ENCODE assay signal across 24 mouse cellular contexts in genomic region chr9:107272284-107272683, GRCm38 (mm10). TPM values are rescaled to one million over a fixed set of nuclear protein-coding genes. Genes with fewer than 3 reads are reported as not detected.
DNase-seq lines count a peak whose midpoint lies in the region; ATAC-seq and TF ChIP-seq lines count a peak whose summit lies in the region.
"Had no signal": no experiment of that assay in that cellular context is flagged by ENCODE, and none has a peak within 500 bp of the region (broad histone marks: within the 10 kb centered on the region; RNA-seq: fewer than 3 reads in every experiment).

No protein-coding gene starts in this region.

- no peaks in the 10 kb centered on the region; the same call in 1 of the 2 replicates for H3K27me3 ChIP-seq in heart, embryonic 11.5 days (ENCODE audit: control insufficient read depth, insufficient read depth, low read length)
- H3K27me3 ChIP-seq in liver, embryonic 11.5 days (replicated peaks; ENCODE audit: control insufficient read depth, insufficient read depth, low read length) = no peaks in the 10 kb centered on the region
- H3K27me3 ChIP-seq in liver, embryonic 14.5 days (ENCODE audit: control insufficient read depth, insufficient read depth, low read length) = no peaks in the 10 kb centered on the region
- no peaks in the 10 kb centered on the region for H3K27me3 ChIP-seq in kidney, embryonic 16.5 days (ENCODE audit: insufficient read depth, low read length)
- H3K27me3 ChIP-seq: hindbrain, embryonic 12.5 days; limb, embryonic 13.5 days; megakaryocyte, embryonic 14.5 days had no signal

- H3K27ac ChIP-seq in heart, embryonic 11.5 days (ENCODE audit: low read depth, low read length) = no peak overlapping the region
- no peak overlapping the region for H3K27ac ChIP-seq in liver, embryonic 11.5 days (ENCODE audit: low read depth, low read length)
- H3K27ac ChIP-seq in liver, embryonic 14.5 days = no peak overlapping the region
- no peak overlapping the region for H3K27ac ChIP-seq in kidney, embryonic 16.5 days (ENCODE audit: low read length)
- H3K27ac ChIP-seq: hindbrain, embryonic 12.5 days; kidney, embryonic 15.5 days; limb, embryonic 13.5 days had no signal

- H3K9me3 ChIP-seq in heart, embryonic 11.5 days (replicated peaks; ENCODE audit: control insufficient read depth, low read length) = no peaks in the 10 kb centered on the region
- H3K9me3 ChIP-seq in liver, embryonic 11.5 days (ENCODE audit: control insufficient read depth, low read length) = no peaks in the 10 kb centered on the region
- no peaks in the 10 kb centered on the region for H3K9me3 ChIP-seq in liver, embryonic 14.5 days (ENCODE audit: control insufficient read depth, low read length)
- no peaks in the 10 kb centered on the region for H3K9me3 ChIP-seq in kidney, embryonic 16.5 days (ENCODE audit: low read length)
- H3K9me3 ChIP-seq: hindbrain, embryonic 12.5 days; kidney, embryonic 15.5 days; limb, embryonic 13.5 days; megakaryocyte, embryonic 14.5 days had no signal

- 0 out of 2 replicates have a peak, but pooled peaks have one; percentile 18 for ATAC-seq in heart, embryonic 11.5 days (replicated peaks; ENCODE audit: insufficient number of reproducible peaks, low FRiP score, low TSS enrichment)
- ATAC-seq in liver, embryonic 11.5 days (replicated peaks; ENCODE audit: low FRiP score) = peak; percentile 78
- ATAC-seq in liver, embryonic 14.5 days (ENCODE audit: insufficient read depth) = peak; percentile 59; the same call in 1 of the 2 replicates
- no peak for ATAC-seq in kidney, embryonic 16.5 days (ENCODE audit: low FRiP score, low TSS enrichment)
- ATAC-seq: activated CD4-positive, CD25-positive, alpha-beta regulatory T cell, adult 4 months; forebrain, embryonic 14.5 days; intestine, postnatal 0 days had no signal

- no peaks in the 10 kb centered on the region for H3K36me3 ChIP-seq in heart, embryonic 11.5 days (ENCODE audit: control insufficient read depth, insufficient read depth, low read length)
- H3K36me3 ChIP-seq in liver, embryonic 11.5 days (ENCODE audit: control insufficient read depth, insufficient read depth, low read length) = no peaks in the 10 kb centered on the region
- no peaks in the 10 kb centered on the region for H3K36me3 ChIP-seq in liver, embryonic 14.5 days (replicated peaks; ENCODE audit: control insufficient read depth, insufficient read depth, low read depth)
- no peaks in the 10 kb centered on the region for H3K36me3 ChIP-seq in kidney, embryonic 16.5 days (ENCODE audit: insufficient read depth, low read length)
- H3K36me3 ChIP-seq: hindbrain, embryonic 12.5 days; kidney, embryonic 15.5 days; limb, embryonic 13.5 days had no signal

- no peak for TF ChIP-seq CTCF in liver, embryonic 14.5 days (IDR thresholded peaks at IDR 0.05; ENCODE audit: low read depth)

- WGBS in heart, embryonic 11.5 days (ENCODE audit: insufficient replicate concordance) = 30% methylated on average over 4 of the region's 4 CpGs
- WGBS in liver, embryonic 11.5 days = 26% methylated on average over 4 of the region's 4 CpGs
- WGBS in liver, embryonic 14.5 days (ENCODE audit: insufficient replicate concordance) = 15% methylated on average over 4 of the region's 4 CpGs
- 58% methylated on average over 4 of the region's 4 CpGs for WGBS in kidney, embryonic 16.5 days

- no peak for DNase-seq in heart, postnatal 14 days
- DNase-seq in liver, embryonic 11.5 days (ENCODE audit: low spot score) = no peak
- no peak for DNase-seq in liver
- DNase-seq in liver, embryonic 14.5 days (ENCODE audit: low read depth in 3 of 3, low spot score in 3 of 3) = no peak
- DNase-seq in urinary bladder, postnatal 4 days (ENCODE audit: low spot score in 2 of 2) = no peak
- DNase-seq: adrenal gland, adult 8-10 months; cerebellum, adult 18-20 months; cerebellum, postnatal 25 days; kidney, postnatal 4 days; layer of hippocampus, adult 9-11 months; lung, adult 2 months; lung, postnatal 14 days; midbrain, embryonic 14.5 days; thymus, adult 18-20 months; thymus, postnatal 36 days had no signal

- no peak overlapping the region for H3K4me2 ChIP-seq in heart, embryonic 11.5 days
- peak overlapping the region; percentile 30; the same call in 1 of the 2 replicates for H3K4me2 ChIP-seq in liver, embryonic 11.5 days
- H3K4me2 ChIP-seq in liver, embryonic 14.5 days (ENCODE audit: low read depth) = no peak overlapping the region
- no peak overlapping the region for H3K4me2 ChIP-seq in kidney, embryonic 16.5 days (replicated peaks; ENCODE audit: low read depth, low read length)
- H3K4me2 ChIP-seq: hindbrain, embryonic 12.5 days; kidney, embryonic 15.5 days; limb, embryonic 13.5 days had no signal

- H3K4me3 ChIP-seq in heart, embryonic 11.5 days (ENCODE audit: low read depth, low read length) = no peak overlapping the region
- H3K4me3 ChIP-seq in liver, embryonic 11.5 days (ENCODE audit: low read depth, low read length) = no peak overlapping the region
- H3K4me3 ChIP-seq in liver, embryonic 14.5 days (ENCODE audit: insufficient read depth in 1 of 2, low read depth in 2 of 2, low read length in 2 of 2) = no peak overlapping the region
- no peak overlapping the region for H3K4me3 ChIP-seq in kidney, embryonic 16.5 days (ENCODE audit: low read length)
- H3K4me3 ChIP-seq: hindbrain, embryonic 12.5 days; kidney, embryonic 15.5 days; limb, embryonic 13.5 days; megakaryocyte, embryonic 14.5 days had no signal

- intact Hi-C loops in heart, postnatal 14 days (cut with DNase I) = no loop called here

- H3K4me1 ChIP-seq in heart, embryonic 11.5 days (ENCODE audit: control insufficient read depth, insufficient read depth, low read length) = peaks cover 2% of the 10 kb centered on the region; the same call in 1 of the 2 replicates
- H3K4me1 ChIP-seq in liver, embryonic 11.5 days (replicated peaks; ENCODE audit: control insufficient read depth, insufficient read depth, low read length) = peaks cover 32% of the 10 kb centered on the region
- peaks cover 2 to 31% of the 10 kb centered on the region in 2 experiments; a peak in 3 of 4 replicates for H3K4me1 ChIP-seq in liver, embryonic 14.5 days (replicated peaks; ENCODE audit: control insufficient read depth in 2 of 2, insufficient read depth in 2 of 2, low read length in 1 of 2)
- H3K4me1 ChIP-seq in kidney, embryonic 16.5 days (ENCODE audit: insufficient read depth, low read length) = no peaks in the 10 kb centered on the region; the same call in 1 of the 2 replicates
- H3K4me1 ChIP-seq: hindbrain, embryonic 12.5 days; limb, embryonic 13.5 days had no signal

- H3K9ac ChIP-seq in heart, embryonic 11.5 days (ENCODE audit: low read depth, low read length) = no peak overlapping the region
- no peak overlapping the region for H3K9ac ChIP-seq in liver, embryonic 11.5 days (ENCODE audit: low read depth, low read length)
- H3K9ac ChIP-seq in liver, embryonic 14.5 days (replicated peaks) = no peak overlapping the region
- no peak overlapping the region for H3K9ac ChIP-seq in kidney, embryonic 16.5 days (replicated peaks; ENCODE audit: low read length)
- H3K9ac ChIP-seq: hindbrain, embryonic 12.5 days; kidney, embryonic 15.5 days; limb, embryonic 13.5 days had no signal

- peak; percentile 17; the same call in 1 of the 2 replicates for TF ChIP-seq EP300 in liver, embryonic 14.5 days (IDR thresholded peaks at IDR 0.05; ENCODE audit: low read depth)

RNA-seq across cellular contexts. Expression of gene Mapkapk3, which starts 17.4 kb away (rescaled TPM):
- 5.8 and 9.0 TPM in 2 replicates for polyA plus RNA-seq in heart, embryonic 11.5 days (2014; fragmentation: Nextera tagmentation; extraction: Ambion mirVana)
- total RNA-seq in heart, postnatal 14 days (2021) = 10 to 100 TPM; 29.5 to 31.4 TPM
- 17.1 and 19.2 TPM in 2 replicates for polyA plus RNA-seq in liver, embryonic 11.5 days (2014; fragmentation: Nextera tagmentation; extraction: Ambion mirVana)
- 5.1 and 6.2 TPM in 2 replicates for polyA plus RNA-seq in liver, embryonic 14.5 days (2012; rRNA removed)
- polyA plus RNA-seq in liver, embryonic 14.5 days (2014; fragmentation: Nextera tagmentation; extraction: Ambion mirVana) = 7.3 and 8.0 TPM in 2 replicates
- polyA plus RNA-seq in kidney, embryonic 16.5 days (2015; fragmentation: Nextera tagmentation; extraction: Ambion mirVana) = 9.4 and 11.3 TPM in 2 replicates

RNA-seq across cellular contexts. Expression of gene Cish, which starts 23.5 kb away (rescaled TPM):
- 7.7 and 8.8 TPM in 2 replicates for polyA plus RNA-seq in heart, embryonic 11.5 days (2014; fragmentation: Nextera tagmentation; extraction: Ambion mirVana)
- 100 to 1,000 TPM; 232 TPM for total RNA-seq in heart, postnatal 14 days (2021)
- polyA plus RNA-seq in liver, embryonic 11.5 days (2014; fragmentation: Nextera tagmentation; extraction: Ambion mirVana) = 6.1 and 9.9 TPM in 2 replicates
- polyA plus RNA-seq in liver, embryonic 14.5 days (2012; rRNA removed) = 2.8 and 3.3 TPM in 2 replicates
- 4.9 and 6.0 TPM in 2 replicates for polyA plus RNA-seq in liver, embryonic 14.5 days (2014; fragmentation: Nextera tagmentation; extraction: Ambion mirVana)
- 19.5 and 19.9 TPM in 2 replicates for polyA plus RNA-seq in kidney, embryonic 16.5 days (2015; fragmentation: Nextera tagmentation; extraction: Ambion mirVana)

RNA-seq across cellular contexts. Expression of gene Dock3, which starts 40.6 kb away (rescaled TPM):
- 0.34 and 0.56 TPM in 2 replicates for polyA plus RNA-seq in heart, embryonic 11.5 days (2014; fragmentation: Nextera tagmentation; extraction: Ambion mirVana)
- 1 to 10 TPM in 1 of 2 experiments, under 1 TPM in 1; 0.63 to 1.6 TPM for total RNA-seq in heart, postnatal 14 days (2021)
- polyA plus RNA-seq in liver, embryonic 11.5 days (2014; fragmentation: Nextera tagmentation; extraction: Ambion mirVana) = 0.41 and 1.1 TPM in 2 replicates
- 0.09 and 0.11 TPM in 2 replicates for polyA plus RNA-seq in liver, embryonic 14.5 days (2012; rRNA removed)
- not detected in 2 replicates for polyA plus RNA-seq in liver, embryonic 14.5 days (2014; fragmentation: Nextera tagmentation; extraction: Ambion mirVana)
- polyA plus RNA-seq in kidney, embryonic 16.5 days (2015; fragmentation: Nextera tagmentation; extraction: Ambion mirVana) = 0.17 and 0.69 TPM in 2 replicates
